Mouse (Mus musculus): ENCODE results near the gene Spg7.

Spg7 gene

GRCm38 (mm10) chr8:123097216-123097615, 34.5 kb downstream of the Spg7 start:
- no peak for DNase-seq (ENCODE audit: extremely low read depth, insufficient read length, low spot score)

GRCm38 (mm10) chr8:123097786-123098584, 35.2 kb downstream of the Spg7 start:
- no peak for DNase-seq (ENCODE audit: extremely low read depth, insufficient read length, low spot score)

- peak; percentile 77 for DNase-seq (ENCODE audit: extremely low read depth, insufficient read length, low spot score)
Observed at GRCm38 (mm10) chr8:123100288-123100687, 37.5 kb downstream of the Spg7 start.

- no peak for DNase-seq (ENCODE audit: extremely low read depth, insufficient read length, low spot score)
Observed at GRCm38 (mm10) chr8:123101244-123101643, 38.5 kb downstream of the Spg7 start.

- DNase-seq (ENCODE audit: extremely low read depth, insufficient read length, low spot score): peak; percentile 95
Observed at GRCm38 (mm10) chr8:123101735-123102685, 39.3 kb downstream of the Spg7 start, which contains the start of gene Rpl13. TSS of gene Rpl13 (plus strand) at chr8:123102350.

GRCm38 (mm10) chr8:123102855-123103254, 40.1 kb downstream of the Spg7 start:
- DNase-seq (ENCODE audit: extremely low read depth, insufficient read length, low spot score): peak; percentile 48

- peak; percentile 30 for DNase-seq (ENCODE audit: extremely low read depth, insufficient read length, low spot score)
Observed at GRCm38 (mm10) chr8:123103285-123103684, 40.5 kb downstream of the Spg7 start.

- peak; percentile 28 for DNase-seq (ENCODE audit: extremely low read depth, insufficient read length, low spot score)
Observed at GRCm38 (mm10) chr8:123104046-123104767, 41.5 kb downstream of the Spg7 start.

GRCm38 (mm10) chr8:123105553-123106326, 43.0 kb downstream of the Spg7 start:
- peak; percentile 46 for DNase-seq (ENCODE audit: extremely low read depth, insufficient read length, low spot score)

GRCm38 (mm10) chr8:123106531-123106930, 43.8 kb downstream of the Spg7 start:
- DNase-seq (ENCODE audit: extremely low read depth, insufficient read length, low spot score): peak; percentile 42

GRCm38 (mm10) chr8:123108010-123108409, 45.3 kb downstream of the Spg7 start:
- DNase-seq (ENCODE audit: extremely low read depth, insufficient read length, low spot score): no peak

GRCm38 (mm10) chr8:123108953-123109352, 46.2 kb downstream of the Spg7 start:
- no peak for DNase-seq (ENCODE audit: extremely low read depth, insufficient read length, low spot score)

GRCm38 (mm10) chr8:123110649-123111048, 47.9 kb downstream of the Spg7 start:
- DNase-seq (ENCODE audit: extremely low read depth, insufficient read length, low spot score): no peak

GRCm38 (mm10) chr8:123112892-123113291, 50.1 kb downstream of the Spg7 start:
- peak; percentile 58 for DNase-seq (ENCODE audit: extremely low read depth, insufficient read length, low spot score)

- DNase-seq (ENCODE audit: extremely low read depth, insufficient read length, low spot score): no peak
Observed at GRCm38 (mm10) chr8:123113908-123114469, 51.2 kb downstream of the Spg7 start.

GRCm38 (mm10) chr8:123114644-123115043, 51.9 kb downstream of the Spg7 start:
- DNase-seq (ENCODE audit: extremely low read depth, insufficient read length, low spot score): no peak

GRCm38 (mm10) chr8:123117127-123117731, 54.5 kb downstream of the Spg7 start, which contains the start of gene Cpne7:
TSS of gene Cpne7 (plus strand) at chr8:123117374.
- DNase-seq (ENCODE audit: extremely low read depth, insufficient read length, low spot score): no peak

- no peak for DNase-seq (ENCODE audit: extremely low read depth, insufficient read length, low spot score)
Observed at GRCm38 (mm10) chr8:123117744-123118143, 55.0 kb downstream of the Spg7 start.

- no peak for DNase-seq (ENCODE audit: extremely low read depth, insufficient read length, low spot score)
Observed at GRCm38 (mm10) chr8:123122059-123122458, 59.3 kb downstream of the Spg7 start.

Measured in 3134 (cell line).